Mouse (Mus musculus) thymus, postnatal 25 days (tissue): Measurements from ENCODE around the gene Cdpf1.

Source experiments
- DNase-seq: peaks from one replicate; pipeline ENCODE4 v3.0.0; 2022

Cdpf1 gene

GRCm38 (mm10) chr15:85757768-85758167, 53.7 kb downstream of the Cdpf1 start:
- no peak for DNase-seq
